Mouse (Mus musculus) thymus, postnatal 0 days (tissue): ENCODE data around the gene Dsp. TPM values are rescaled to one million over a fixed set of nuclear protein-coding genes. Genes with fewer than 3 reads are reported as not detected.

Experiments
- DNase-seq: peaks from one replicate; pipeline ENCODE4 v3.0.0-alpha.2; 2015; ENCODE audit warnings: low spot score
- polyA plus RNA-seq: library from polyadenylated mRNA; unstranded; fragments of >200 nt; fragmentation: Nextera tagmentation; extraction: Ambion mirVana; gene quantifications from 2 replicates; pipeline ENCODE4 v1.2.1, GENCODE M21; 2015

The Dsp gene
- 15.6 and 19.3 TPM in 2 replicates for polyA plus RNA-seq

- peak; percentile 46 for DNase-seq
Observed at GRCm38 (mm10) chr13:38151069-38151588, at the start of gene Dsp. Gene Dsp (plus strand): TSS chr13:38151294.

- no peak for DNase-seq
Observed at GRCm38 (mm10) chr13:38103406-38103805, 47.7 kb upstream of the Dsp start.

- no peak for DNase-seq
Observed at GRCm38 (mm10) chr13:38104501-38104900, 46.6 kb upstream of the Dsp start.

- no peak for DNase-seq
Observed at GRCm38 (mm10) chr13:38109081-38109480, 42.0 kb upstream of the Dsp start.

GRCm38 (mm10) chr13:38122321-38122720, 28.8 kb upstream of the Dsp start:
- no peak for DNase-seq

GRCm38 (mm10) chr13:38123666-38124065, 27.4 kb upstream of the Dsp start:
- DNase-seq = no peak

- no peak for DNase-seq
Observed at GRCm38 (mm10) chr13:38127683-38128082, 23.4 kb upstream of the Dsp start.

- no peak for DNase-seq
Observed at GRCm38 (mm10) chr13:38128246-38128645, 22.8 kb upstream of the Dsp start.

GRCm38 (mm10) chr13:38129492-38129891, 21.6 kb upstream of the Dsp start:
- no peak for DNase-seq

- DNase-seq = no peak
Observed at GRCm38 (mm10) chr13:38130116-38130515, 21.0 kb upstream of the Dsp start.

- no peak for DNase-seq
Observed at GRCm38 (mm10) chr13:38133016-38133528, 18.0 kb upstream of the Dsp start.

GRCm38 (mm10) chr13:38140521-38140920, 10.6 kb upstream of the Dsp start:
- no peak for DNase-seq

GRCm38 (mm10) chr13:38144962-38145713, 6.0 kb upstream of the Dsp start:
- DNase-seq = no peak

- no peak for DNase-seq
Observed at GRCm38 (mm10) chr13:38148348-38148747, 2.7 kb upstream of the Dsp start.

GRCm38 (mm10) chr13:38151671-38152428, 756 bp downstream of the Dsp start:
- no peak for DNase-seq

GRCm38 (mm10) chr13:38152429-38153035, 1.4 kb downstream of the Dsp start:
- peak; percentile 31 for DNase-seq

GRCm38 (mm10) chr13:38155523-38155922, 4.4 kb downstream of the Dsp start:
- DNase-seq = no peak

GRCm38 (mm10) chr13:38157635-38158034, 6.5 kb downstream of the Dsp start:
- peak; percentile 14 for DNase-seq

GRCm38 (mm10) chr13:38162002-38162401, 10.9 kb downstream of the Dsp start:
- DNase-seq = no peak

- DNase-seq = no peak
Observed at GRCm38 (mm10) chr13:38162668-38163067, 11.6 kb downstream of the Dsp start.

GRCm38 (mm10) chr13:38164932-38165331, 13.8 kb downstream of the Dsp start:
- DNase-seq = no peak

- no peak for DNase-seq
Observed at GRCm38 (mm10) chr13:38167056-38167455, 16.0 kb downstream of the Dsp start.
